Mouse (Mus musculus) midbrain, embryonic 16.5 days (tissue): Measurements from ENCODE around the gene Eef1a1. TPM values are rescaled to one million over a fixed set of nuclear protein-coding genes. Genes with fewer than 3 reads are reported as not detected.

ENCODE experiments used
- ATAC-seq: fragments of 200-750 bp; cut with Nextera tagmentation; 2 replicates; pipeline ENCODE4 v1.8.0; 2017; ENCODE audit warnings: moderate TSS enrichment
- H3K27ac ChIP-seq: fragments of 300-500 bp; sonication (generic); 2 replicates; pipeline ENCODE4 v1.5.1; 2014; ENCODE audit warnings: mild to moderate bottlenecking, low read length, mixed read lengths
- H3K27me3 ChIP-seq: fragments of 300-500 bp; sonication (generic); 2 replicates; pipeline ENCODE4 v1.6.1; 2014; ENCODE audit warnings: low read depth, low read length, mixed read lengths; ENCODE audit not compliant: control insufficient read depth, insufficient read depth
- H3K36me3 ChIP-seq: fragments of 300-500 bp; sonication (generic); 2 replicates; pipeline ENCODE4 v1.6.1; 2014; ENCODE audit warnings: mild to moderate bottlenecking, low read length, moderate library complexity, mixed read lengths; ENCODE audit not compliant: control insufficient read depth, insufficient read depth
- H3K4me1 ChIP-seq: fragments of 300-500 bp; sonication (generic); 2 replicates; pipeline ENCODE4 v1.6.1; 2014; ENCODE audit warnings: mild to moderate bottlenecking, low read length, mixed read lengths; ENCODE audit not compliant: control insufficient read depth, insufficient read depth
- H3K4me2 ChIP-seq: fragments of 300-500 bp; sonication (generic); 2 replicates; pipeline ENCODE4 v1.6.1; 2014; ENCODE audit warnings: mild to moderate bottlenecking, low read length, mixed read lengths
- H3K4me3 ChIP-seq: fragments of 300-500 bp; sonication (generic); 2 replicates; pipeline ENCODE4 v1.5.1; 2014; ENCODE audit warnings: low read depth, mild to moderate bottlenecking, low read length, moderate library complexity, mixed read lengths
- H3K9ac ChIP-seq: fragments of 300-500 bp; sonication (generic); 2 replicates; pipeline ENCODE4 v1.6.1; 2014; ENCODE audit warnings: low read depth, low read length, mixed read lengths
- H3K9me3 ChIP-seq: fragments of 300-500 bp; sonication (generic); replicated peaks from 2 replicates; pipeline ENCODE4 v1.6.1; 2014; ENCODE audit warnings: mild to moderate bottlenecking, low read length, mixed read lengths; ENCODE audit not compliant: control insufficient read depth, poor library complexity, severe bottlenecking
- WGBS: fragments of 180-500 bp; shearing (Covaris S2); extraction: QIAGEN DNeasy Blood & Tissue Kit; methylation state at CpG from one replicate; pipeline ENCODE4 v1.1.7; 2014; 5-methylcytosine and 5-hydroxymethylcytosine counted together
- polyA plus RNA-seq: library from polyadenylated mRNA; unstranded; fragments of >200 nt; fragmentation: Nextera tagmentation; extraction: Ambion mirVana; gene quantifications from 2 replicates; pipeline ENCODE4 v1.2.1, GENCODE M21; 2015

The Eef1a1 gene
- polyA plus RNA-seq, 1 experiment from 2014 or later: 2,998 TPM

DNA sequence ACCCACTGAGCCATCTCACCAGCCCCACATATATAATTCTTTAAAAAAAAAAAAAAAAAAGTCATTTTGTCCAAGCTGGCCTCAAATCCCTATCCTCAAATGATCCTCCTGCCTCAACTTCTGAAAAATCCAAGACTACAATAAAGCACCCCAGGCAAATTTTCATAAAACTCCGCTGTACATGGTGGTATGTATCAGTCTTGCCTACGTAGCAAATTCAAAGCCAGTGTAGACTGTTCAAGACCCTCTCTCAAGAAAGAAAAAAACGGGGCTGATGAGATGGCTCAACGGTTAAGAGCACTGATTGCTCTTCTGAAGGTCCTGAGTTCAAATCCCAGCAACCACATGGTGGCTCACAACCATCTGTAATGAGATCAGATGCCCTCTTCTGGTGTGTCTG, 13.1 kb downstream of the Eef1a1 start:
- H3K9me3 ChIP-seq: no peaks in the 10 kb centered on the region
- 84% methylated on average over 4 of the region's 4 CpGs for WGBS
- no peaks in the 10 kb centered on the region for H3K27me3 ChIP-seq
- peaks cover 26% of the 10 kb centered on the region for H3K4me1 ChIP-seq
- no peak overlapping the region for H3K9ac ChIP-seq
- no peak overlapping the region for H3K4me3 ChIP-seq
- H3K4me2 ChIP-seq: no peak overlapping the region
- no peak overlapping the region for H3K27ac ChIP-seq
- peaks cover 31% of the 10 kb centered on the region for H3K36me3 ChIP-seq
- no peak for ATAC-seq

DNA sequence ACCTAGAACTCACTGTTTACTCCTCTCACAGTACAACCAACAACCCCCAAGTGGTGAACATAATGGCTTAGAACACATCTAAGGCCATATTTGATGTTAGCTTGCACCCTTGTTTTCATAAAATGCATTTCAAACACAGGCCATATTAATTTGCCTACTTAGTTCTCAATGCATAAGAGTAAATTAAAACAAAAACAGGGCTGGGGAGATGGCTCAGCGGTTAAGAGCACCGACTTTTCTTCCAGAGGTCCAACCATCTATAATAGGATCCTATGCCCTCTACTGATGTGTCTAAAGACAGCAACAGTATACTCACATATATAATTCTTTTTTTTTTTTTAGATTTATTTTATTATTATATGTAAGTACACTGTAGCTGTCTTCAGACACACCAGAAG, 13.6 kb downstream of the Eef1a1 start:
- Histone ChIP-seq H3K4me1 (peaks cover 26% of the 10 kb centered on the region), H3K9me3 (no peaks in the 10 kb centered on the region), H3K27ac (no peak overlapping the region), H3K9ac (no peak overlapping the region), H3K36me3 (peaks cover 35% of the 10 kb centered on the region), H3K27me3 (no peaks in the 10 kb centered on the region), H3K4me2 (no peak overlapping the region), H3K4me3 (no peak overlapping the region)
- WGBS: 93% methylated on average over 2 of the region's 2 CpGs
- no peak for ATAC-seq

DNA sequence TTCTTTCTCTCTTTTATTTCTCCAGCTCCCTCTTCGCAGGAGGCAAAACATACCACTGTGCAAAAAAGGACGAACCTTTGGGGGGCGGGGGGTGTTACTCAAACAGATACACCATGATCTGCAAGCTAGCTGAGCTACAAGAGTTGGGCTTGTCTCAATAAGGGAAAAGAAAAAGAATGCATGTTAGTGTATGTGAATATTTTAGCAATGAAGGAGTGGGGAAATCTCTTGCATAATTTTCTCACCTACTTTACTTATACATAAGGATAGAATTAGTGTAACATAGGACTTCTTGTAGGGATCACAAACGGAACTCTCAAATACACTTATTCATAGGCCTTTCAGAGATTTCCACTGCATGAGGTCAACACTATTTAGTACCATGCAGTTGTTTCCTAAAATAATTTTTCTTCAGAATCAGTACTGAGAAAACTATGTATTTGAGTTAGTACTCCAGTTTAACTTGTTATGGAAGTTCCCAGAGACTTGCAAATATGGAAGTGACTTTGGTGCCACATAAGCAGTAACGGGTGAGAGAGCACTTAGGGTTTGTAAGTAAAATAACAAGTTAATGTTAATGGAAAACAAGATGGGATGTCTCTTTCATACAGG, 14.1 kb downstream of the Eef1a1 start:
- WGBS: 87% methylated on average over 5 of the region's 5 CpGs
- no peak overlapping the region for H3K4me3 ChIP-seq
- no peaks in the 10 kb centered on the region for H3K27me3 ChIP-seq
- no peak for ATAC-seq
- H3K9me3 ChIP-seq: no peaks in the 10 kb centered on the region
- peaks cover 37% of the 10 kb centered on the region for H3K36me3 ChIP-seq
- H3K9ac ChIP-seq: no peak overlapping the region
- no peak overlapping the region for H3K27ac ChIP-seq
- peaks cover 26% of the 10 kb centered on the region for H3K4me1 ChIP-seq
- no peak overlapping the region for H3K4me2 ChIP-seq

DNA sequence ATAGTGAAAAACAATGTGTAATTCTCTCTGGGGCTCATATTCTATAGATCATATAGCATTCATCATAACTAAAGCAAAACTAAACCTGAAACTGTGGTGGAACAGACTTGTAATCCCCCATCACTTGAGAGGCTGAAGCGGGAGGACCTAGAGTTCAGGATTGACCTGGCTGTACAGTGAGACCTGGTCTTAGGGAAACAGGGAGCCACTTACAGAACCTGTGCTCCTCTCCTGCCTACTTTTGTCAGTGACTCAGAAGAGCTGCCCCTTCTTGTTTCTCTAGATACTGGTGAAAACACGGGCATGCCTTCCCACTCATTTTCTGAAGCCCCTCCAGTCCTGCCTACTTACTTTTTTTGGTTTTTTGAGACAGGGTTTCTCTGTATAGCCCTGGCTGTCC, 14.7 kb downstream of the Eef1a1 start:
- no peak for ATAC-seq
- Histone ChIP-seq H3K4me3 (no peak overlapping the region), H3K27me3 (no peaks in the 10 kb centered on the region), H3K4me2 (no peak overlapping the region), H3K36me3 (peaks cover 37% of the 10 kb centered on the region), H3K4me1 (peaks cover 21% of the 10 kb centered on the region), H3K9ac (no peak overlapping the region), H3K27ac (no peak overlapping the region), H3K9me3 (no peaks in the 10 kb centered on the region)
- WGBS: 81% methylated on average over 2 of the region's 2 CpGs

DNA sequence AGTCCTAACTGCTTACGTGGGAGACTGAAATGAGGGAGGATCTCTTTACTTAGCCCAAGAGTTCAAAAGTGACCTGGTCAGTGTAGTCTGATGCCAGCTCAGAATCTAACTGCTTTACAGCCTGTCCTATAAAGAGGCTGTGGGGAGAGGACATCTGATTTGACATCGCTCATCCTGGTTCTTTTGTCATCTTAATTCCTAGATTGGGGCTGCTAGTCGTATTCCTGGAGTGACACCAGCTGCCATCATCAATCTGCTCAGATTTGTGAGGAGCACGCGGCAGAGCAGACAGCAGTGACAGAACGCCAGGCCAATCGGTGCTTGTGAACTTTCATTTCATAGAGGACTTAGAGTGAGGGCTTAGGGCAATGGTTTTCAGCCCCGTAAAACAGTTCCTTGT, 15.4 kb downstream of the Eef1a1 start:
- Histone ChIP-seq H3K9me3 (no peaks in the 10 kb centered on the region), H3K36me3 (peaks cover 35% of the 10 kb centered on the region), H3K4me1 (peaks cover 14% of the 10 kb centered on the region), H3K27me3 (no peaks in the 10 kb centered on the region), H3K9ac (no peak overlapping the region), H3K4me2 (no peak overlapping the region), H3K4me3 (no peak overlapping the region), H3K27ac (no peak overlapping the region)
- no peak for ATAC-seq
- WGBS: 72% methylated on average over 8 of the region's 8 CpGs

DNA sequence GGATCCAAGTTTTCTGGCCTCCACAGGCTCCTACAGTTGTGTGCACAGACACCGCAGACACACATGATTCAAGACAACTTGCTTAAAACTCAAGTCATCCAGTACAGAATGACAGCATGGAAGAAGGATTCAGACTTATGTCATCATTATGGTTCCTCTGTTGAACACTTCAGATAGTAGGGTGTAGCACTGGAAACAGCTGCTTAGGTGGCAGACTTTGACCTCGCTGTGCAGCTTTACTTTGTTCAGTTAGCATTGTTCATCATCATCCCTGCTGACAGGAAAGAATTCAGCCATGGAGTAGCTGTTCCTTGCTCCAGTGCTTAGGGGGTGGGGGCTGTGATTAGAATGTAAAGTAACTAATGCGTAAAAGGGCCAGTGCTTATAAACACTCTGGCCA, 23.2 kb downstream of the Eef1a1 start:
- Histone ChIP-seq H3K4me1 (no peaks in the 10 kb centered on the region), H3K27ac (no peak overlapping the region), H3K27me3 (no peaks in the 10 kb centered on the region), H3K4me3 (no peak overlapping the region), H3K9me3 (no peaks in the 10 kb centered on the region), H3K9ac (no peak overlapping the region), H3K4me2 (no peak overlapping the region), H3K36me3 (peaks cover 42% of the 10 kb centered on the region)
- WGBS: 87% methylated on average over 3 of the region's 3 CpGs
- no peak for ATAC-seq

DNA sequence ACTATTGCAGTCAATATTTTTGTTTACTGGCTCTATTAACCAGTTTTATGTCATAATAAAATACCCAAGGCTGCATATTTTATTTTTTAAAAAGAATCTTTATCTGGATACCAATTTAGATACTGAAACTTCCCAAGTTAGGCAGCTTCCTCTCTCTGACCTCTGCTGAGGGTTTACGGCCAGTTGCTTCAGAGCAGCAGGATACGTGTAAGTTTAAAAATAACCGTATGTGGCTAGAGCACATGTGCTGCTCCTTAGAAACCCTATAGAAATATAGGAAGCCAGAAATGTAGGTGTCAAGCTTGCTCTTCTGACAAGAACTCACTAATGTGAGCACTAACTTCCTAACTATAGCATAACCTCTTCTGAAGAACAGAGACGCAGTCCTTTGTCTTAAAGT, 25.6 kb downstream of the Eef1a1 start:
- 93% methylated on average over 4 of the region's 4 CpGs for WGBS
- no peak overlapping the region for H3K4me2 ChIP-seq
- H3K27me3 ChIP-seq: no peaks in the 10 kb centered on the region
- no peaks in the 10 kb centered on the region for H3K4me1 ChIP-seq
- no peak for ATAC-seq
- no peak overlapping the region for H3K9ac ChIP-seq
- peaks cover 42% of the 10 kb centered on the region for H3K36me3 ChIP-seq
- H3K9me3 ChIP-seq: no peaks in the 10 kb centered on the region
- no peak overlapping the region for H3K4me3 ChIP-seq
- no peak overlapping the region for H3K27ac ChIP-seq

DNA sequence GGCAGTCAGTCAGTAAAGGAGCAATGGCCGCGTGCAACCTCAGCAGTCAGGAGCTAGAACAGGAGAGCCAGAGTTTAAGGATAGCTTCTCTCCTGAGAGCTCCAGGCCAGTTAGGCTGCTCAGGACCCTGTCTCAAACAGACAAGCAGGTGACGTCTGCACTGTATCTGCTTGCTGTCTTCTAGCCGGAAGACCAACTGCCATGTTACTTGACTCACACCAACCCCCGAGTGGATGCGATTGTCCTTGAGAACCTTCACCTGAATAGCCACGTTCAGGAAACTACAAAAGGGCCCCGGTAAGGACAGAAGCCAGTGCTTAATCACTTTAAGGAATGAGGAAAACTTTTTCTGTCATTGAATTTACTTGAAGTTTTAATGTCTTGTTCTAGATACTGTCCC, 31.9 kb downstream of the Eef1a1 start:
- WGBS: 93% methylated on average over 8 of the region's 8 CpGs
- H3K27me3 ChIP-seq: no peaks in the 10 kb centered on the region

DNA sequence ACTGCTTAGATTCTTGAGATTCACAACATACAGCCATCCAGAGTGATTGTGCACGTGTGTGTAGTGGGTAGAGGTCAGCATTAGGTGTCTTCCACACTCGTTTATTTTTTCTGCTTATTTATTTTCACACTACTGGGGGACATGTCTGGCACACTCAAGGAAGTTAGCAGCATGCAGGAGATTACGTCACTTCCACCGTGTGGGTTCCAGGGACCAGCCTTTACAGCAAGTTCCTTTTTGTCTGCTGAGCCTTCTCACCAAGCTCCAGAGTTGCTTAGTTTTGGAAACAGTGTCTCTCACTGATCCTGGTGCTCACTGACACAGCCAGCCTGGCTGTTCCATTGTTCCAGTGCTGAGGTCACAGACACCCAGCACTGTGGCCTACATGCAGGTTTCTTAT, 37.6 kb downstream of the Eef1a1 start:
- no peak for ATAC-seq
- H3K36me3 ChIP-seq: peaks cover 9% of the 10 kb centered on the region
- H3K4me2 ChIP-seq: no peak overlapping the region
- H3K4me3 ChIP-seq: no peak overlapping the region
- 89% methylated on average over 4 of the region's 4 CpGs for WGBS
- peaks cover 8% of the 10 kb centered on the region for H3K4me1 ChIP-seq
- no peak overlapping the region for H3K9ac ChIP-seq
- no peaks in the 10 kb centered on the region for H3K9me3 ChIP-seq
- H3K27ac ChIP-seq: no peak overlapping the region
- peaks cover 3% of the 10 kb centered on the region; the same call in 1 of the 2 replicates for H3K27me3 ChIP-seq

More for the DNA sequence above, 31.9 kb downstream of the Eef1a1 start:
- no peak overlapping the region for H3K4me2 ChIP-seq
- peaks cover 25% of the 10 kb centered on the region for H3K36me3 ChIP-seq
- H3K4me3 ChIP-seq: no peak overlapping the region
- no peak overlapping the region for H3K27ac ChIP-seq
- no peaks in the 10 kb centered on the region for H3K4me1 ChIP-seq
- ATAC-seq: no peak
- H3K9me3 ChIP-seq: no peaks in the 10 kb centered on the region
- no peak overlapping the region for H3K9ac ChIP-seq
